21 mouse cellular contexts compared by ENCODE assay signal in the genomic region with DNA sequence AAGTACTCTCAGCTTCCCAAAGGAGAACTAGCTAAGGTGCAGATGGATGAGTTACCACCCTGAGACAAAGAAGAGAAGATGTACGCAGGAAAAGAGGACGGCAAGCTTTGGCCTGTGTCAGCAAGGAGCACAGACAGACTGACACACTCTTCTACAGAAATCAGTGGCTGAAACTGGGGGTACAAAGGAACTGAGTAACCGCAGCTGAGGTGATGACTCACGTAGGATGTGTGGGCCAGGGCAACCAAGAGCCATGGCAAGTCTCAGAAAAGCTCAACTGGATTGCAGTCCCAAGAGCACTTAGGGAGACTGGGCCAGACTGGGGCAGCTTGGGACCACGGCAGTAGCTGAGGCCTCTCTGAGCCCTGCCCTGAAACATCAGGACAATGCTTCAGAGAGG. TPM values are rescaled to one million over a fixed set of nuclear protein-coding genes. Genes with fewer than 3 reads are reported as not detected.
DNase-seq lines count a peak whose midpoint lies in the region; ATAC-seq and TF ChIP-seq lines count a peak whose summit lies in the region.
"Had no signal": no experiment of that assay in that cellular context is flagged by ENCODE, and none has a peak within 500 bp of the region (broad histone marks: within the 10 kb centered on the region; RNA-seq: fewer than 3 reads in every experiment).

No protein-coding gene starts in this region.

- H3K9me3 ChIP-seq in limb, embryonic 12.5 days: no peaks in the 10 kb centered on the region
- H3K9me3 ChIP-seq in limb, embryonic 10.5 days (replicated peaks): no peaks in the 10 kb centered on the region
- no peaks in the 10 kb centered on the region for H3K9me3 ChIP-seq in CH12.LX (replicated peaks; ENCODE audit: low read length)
- H3K9me3 ChIP-seq: embryonic facial prominence, embryonic 10.5 days; embryonic facial prominence, embryonic 12.5 days; forebrain, embryonic 13.5 days; forebrain, embryonic 15.5 days had no signal

- H3K36me3 ChIP-seq in limb, embryonic 12.5 days: no peaks in the 10 kb centered on the region
- no peaks in the 10 kb centered on the region for H3K36me3 ChIP-seq in limb, embryonic 10.5 days
- no peaks in the 10 kb centered on the region for H3K36me3 ChIP-seq in CH12.LX (replicated peaks in 1 of 2; ENCODE audit: control insufficient read depth in 1 of 2, insufficient read depth in 1 of 2, low read length in 1 of 2)
- H3K36me3 ChIP-seq: embryonic facial prominence, embryonic 10.5 days; embryonic facial prominence, embryonic 12.5 days; forebrain, embryonic 15.5 days had no signal

- peaks cover 16% of the 10 kb centered on the region for H3K4me1 ChIP-seq in limb, embryonic 12.5 days (replicated peaks)
- 0 out of 2 replicates have a peak, but pooled peaks cover 7% of the 10 kb centered on the region for H3K4me1 ChIP-seq in limb, embryonic 10.5 days
- H3K4me1 ChIP-seq in CH12.LX (ENCODE audit: control insufficient read depth in 1 of 2, insufficient read depth in 2 of 2): peaks cover 9 to 11% of the 10 kb centered on the region in 2 experiments; a peak in 3 of 4 replicates
- H3K4me1 ChIP-seq: embryonic facial prominence, embryonic 12.5 days had no signal

- dilution Hi-C loops in CH12.LX (cut with MboI; ENCODE audit: extremely low pct_ligation_motif_present, extremely low pct_unique_long_range_greater_than_20kb, low sequenced_read_pairs): no loop called here

- TF ChIP-seq POLR2A in CH12.LX (IDR thresholded peaks at IDR 0.05; ENCODE audit: low read depth, low read length): no peak

- 88% methylated on average over 5 of the region's 5 CpGs for WGBS in limb, embryonic 12.5 days
- 91% methylated on average over 5 of the region's 5 CpGs for WGBS in limb, embryonic 10.5 days

- no peak for TF ChIP-seq CTCF in CH12.LX (conservative IDR thresholded peaks at IDR 0.05 in 1 of 2, IDR thresholded peaks at IDR 0.05 in 1 of 2; ENCODE audit: low read depth in 2 of 2, low read length in 2 of 2)

- no peak for DNase-seq in limb, embryonic 10.5 days (ENCODE audit: low spot score)
- DNase-seq in CH12.LX (ENCODE audit: extremely low read depth) (peak; percentile 61), liver (no peak)
- DNase-seq in layer of hippocampus, postnatal 10 days (ENCODE audit: low spot score in 2 of 2): no peak
- DNase-seq: adrenal gland, adult 2 months; adrenal gland, postnatal 10 days; adrenal gland, postnatal 25 days; B cell, adult 2 months; cerebellum, adult 11-12 months; cerebellum, adult 2 months; cerebellum, adult 9-10 months; cerebellum, postnatal 10 days; cerebellum, postnatal 25 days; forebrain, postnatal 0 days had no signal

- no peaks in the 10 kb centered on the region for H3K27me3 ChIP-seq in limb, embryonic 12.5 days
- no peaks in the 10 kb centered on the region for H3K27me3 ChIP-seq in limb, embryonic 10.5 days (ENCODE audit: low read depth, poor library complexity, severe bottlenecking)
- H3K27me3 ChIP-seq in CH12.LX (replicated peaks): no peaks in the 10 kb centered on the region
- H3K27me3 ChIP-seq: forebrain, embryonic 13.5 days; forebrain, embryonic 15.5 days had no signal

- TF ChIP-seq RAD21 in CH12.LX (IDR thresholded peaks at IDR 0.05; ENCODE audit: low read depth, low read length): no peak; the same call in 1 of the 2 replicates

- no peak overlapping the region for H3K4me2 ChIP-seq in limb, embryonic 12.5 days
- peak overlapping the region; percentile 46 for H3K4me2 ChIP-seq in CH12.LX (ENCODE audit: insufficient read depth, low read depth, poor library complexity, severe bottlenecking)
- H3K4me2 ChIP-seq: embryonic facial prominence, embryonic 12.5 days; forebrain, embryonic 13.5 days; forebrain, embryonic 15.5 days had no signal

- H3K4me3 ChIP-seq in limb, embryonic 12.5 days (replicated peaks): no peak overlapping the region
- H3K4me3 ChIP-seq in limb, embryonic 10.5 days: no peak overlapping the region
- H3K4me3 ChIP-seq in CH12.LX (replicated peaks in 1 of 3; ENCODE audit: low read depth in 2 of 3, low read length in 2 of 3, poor library complexity in 1 of 3): no peak overlapping the region
- H3K4me3 ChIP-seq: embryonic facial prominence, embryonic 10.5 days; embryonic facial prominence, embryonic 12.5 days; forebrain, embryonic 13.5 days; forebrain, embryonic 15.5 days had no signal

- TF ChIP-seq EP300 in CH12.LX (IDR thresholded peaks at IDR 0.05; ENCODE audit: low read length): peak; percentile 92

- H3K9ac ChIP-seq in limb, embryonic 12.5 days (replicated peaks): no peak overlapping the region
- H3K9ac ChIP-seq in CH12.LX (ENCODE audit: insufficient read depth, low read depth): no peak overlapping the region
- H3K9ac ChIP-seq: embryonic facial prominence, embryonic 12.5 days; forebrain, embryonic 13.5 days; forebrain, embryonic 15.5 days; forebrain, postnatal 0 days had no signal

- no peak for ATAC-seq in limb, embryonic 12.5 days (ENCODE audit: insufficient number of reproducible peaks, insufficient read depth, low FRiP score, low TSS enrichment, low read depth)
- ATAC-seq: CD4-positive, CD25-positive, alpha-beta regulatory T cell, adult 4 months; forebrain, embryonic 13.5 days; forebrain, embryonic 15.5 days; forebrain, postnatal 0 days had no signal

- peak overlapping the region; percentile 62 for H3K27ac ChIP-seq in limb, embryonic 12.5 days
- H3K27ac ChIP-seq in limb, embryonic 10.5 days: no peak overlapping the region
- H3K27ac ChIP-seq in CH12.LX (ENCODE audit: insufficient read depth, low read depth): no peak overlapping the region
- H3K27ac ChIP-seq: embryonic facial prominence, embryonic 10.5 days; embryonic facial prominence, embryonic 12.5 days; forebrain, embryonic 13.5 days; forebrain, embryonic 15.5 days had no signal

- no peaks in the 10 kb centered on the region for H3K79me2 ChIP-seq in CH12.LX (replicated peaks; ENCODE audit: control insufficient read depth, extremely low read depth, insufficient read depth, poor library complexity, severe bottlenecking)

- in situ Hi-C loops in CH12.LX (cut with MboI; ENCODE audit: low pct_ligation_motif_present, low pct_unique_long_range_greater_than_20kb, low sequenced_read_pairs): no loop called here

TF ChIP-seq in CH12.LX, 34 proteins besides CTCF, POLR2A, EP300 and RAD21 (continues in another document):
- TF ChIP-seq SMC3 (IDR thresholded peaks at IDR 0.05; ENCODE audit: low read depth, low read length) (no peak), ETS1 (conservative IDR thresholded peaks at IDR 0.05; ENCODE audit: low read depth, low read length) (peak; percentile 35; the same call in 1 of the 2 replicates), PAX5 (IDR thresholded peaks at IDR 0.05; ENCODE audit: low read length) (no peak), NELFE (IDR thresholded peaks at IDR 0.05; ENCODE audit: low read depth, low read length) (no peak), BHLHE40 (IDR thresholded peaks at IDR 0.05; ENCODE audit: low read depth, low read length) (peak; percentile 48), MAX (IDR thresholded peaks at IDR 0.05; ENCODE audit: low read length) (no peak), NRF1 (IDR thresholded peaks at IDR 0.05; ENCODE audit: low read depth, low read length) (no peak), TBP (conservative IDR thresholded peaks at IDR 0.05; ENCODE audit: low read depth, low read length) (no peak), MXI1 (IDR thresholded peaks at IDR 0.05; ENCODE audit: low read depth, low read length) (no peak), CHD2 (IDR thresholded peaks at IDR 0.05; ENCODE audit: low read length) (peak; percentile 10; the same call in 1 of the 2 replicates), ZNF384 (IDR thresholded peaks at IDR 0.05; ENCODE audit: low read depth, low read length) (no peak), IRF4 (IDR thresholded peaks at IDR 0.05; ENCODE audit: low read depth, low read length) (peak; percentile 87), CHD1 (IDR thresholded peaks at IDR 0.05; ENCODE audit: low read depth, low read length) (no peak), POLR2AphosphoS2 (IDR thresholded peaks at IDR 0.05; ENCODE audit: low read depth, low read length) (no peak), RCOR1 (conservative IDR thresholded peaks at IDR 0.05; ENCODE audit: low read depth, low read length) (peak; percentile 39; the same call in 1 of the 2 replicates), ZMIZ1 (IDR thresholded peaks at IDR 0.05; ENCODE audit: low read depth, low read length) (no peak), ELF1 (IDR thresholded peaks at IDR 0.05; ENCODE audit: low read depth, low read length) (no peak), ZKSCAN1 (IDR thresholded peaks at IDR 0.05; ENCODE audit: borderline replicate concordance, low read depth, low read length) (no peak), SIN3A (IDR thresholded peaks at IDR 0.05; ENCODE audit: low read length) (no peak), MAZ (IDR thresholded peaks at IDR 0.05; ENCODE audit: low read depth, low read length) (no peak), MEF2A (IDR thresholded peaks at IDR 0.05; ENCODE audit: borderline replicate concordance, low read depth, low read length) (peak; percentile 19; the same call in 1 of the 2 replicates), USF2 (conservative IDR thresholded peaks at IDR 0.05; ENCODE audit: low read depth, low read length) (no peak), TCF12 (IDR thresholded peaks at IDR 0.05; ENCODE audit: low read depth, low read length) (0 out of 2 replicates have a peak, but pooled peaks have one; percentile 36), JUN (IDR thresholded peaks at IDR 0.05; ENCODE audit: insufficient read depth, low read depth, low read length) (peak; percentile 69; the same call in 1 of the 2 replicates), GABPA (IDR thresholded peaks at IDR 0.05; ENCODE audit: insufficient replicate concordance, low read depth, low read length) (no peak), E2F4 (IDR thresholded peaks at IDR 0.05; ENCODE audit: insufficient replicate concordance, low read depth, low read length) (no peak), MYC (IDR thresholded peaks at IDR 0.05; ENCODE audit: low read depth, low read length) (no peak), UBTF (IDR thresholded peaks at IDR 0.05; ENCODE audit: low read depth, low read length) (no peak), USF1 (IDR thresholded peaks at IDR 0.05; ENCODE audit: low read depth, low read length) (no peak), MAFK (IDR thresholded peaks at IDR 0.05; ENCODE audit: insufficient replicate concordance, low read length) (peak; percentile 31; the same call in 1 of the 2 replicates), ZC3H11A (IDR thresholded peaks at IDR 0.05; ENCODE audit: low read depth, low read length) (no peak), JUND (conservative IDR thresholded peaks at IDR 0.05; ENCODE audit: low read depth, low read length) (peak; percentile 69)

RNA-seq across cellular contexts. Expression of a gene that starts 53.6 kb away (rescaled TPM):
- 6.7 and 7.3 TPM in 2 replicates for polyA plus RNA-seq in limb, embryonic 12.5 days (2016; fragmentation: Nextera tagmentation; extraction: Ambion mirVana)
- polyA plus RNA-seq in limb, embryonic 10.5 days (2016; fragmentation: Nextera tagmentation; extraction: Ambion mirVana): 4.0 and 4.9 TPM in 2 replicates
- total RNA-seq in CH12.LX (2012; rRNA removed) (0.38 and 0.55 TPM in 2 replicates), CH12.LX (2014; rRNA removed) (0.60 and 0.85 TPM in 2 replicates)
- 0.87 and 1.1 TPM in 2 replicates for polyA plus RNA-seq in CH12.LX (2012; ENCODE audit: insufficient read length, low read depth)
- 10 to 100 TPM; 20.3 to 22.4 TPM for total RNA-seq in layer of hippocampus, postnatal 10 days (2021)
- total RNA-seq: MEL had no signal
